Mouse (Mus musculus) lung, embryonic 14.5 days (tissue): ENCODE results near the gene Kdf1. TPM values are rescaled to one million over a fixed set of nuclear protein-coding genes. Genes with fewer than 3 reads are reported as not detected.

Experiments used
- ATAC-seq: fragments of 200-750 bp; cut with Nextera tagmentation; 2 replicates; pipeline ENCODE4 v1.8.0; 2017; ENCODE audit warnings: mild to moderate bottlenecking, moderate TSS enrichment, moderate library complexity; ENCODE audit not compliant: insufficient read depth
- DNase-seq: peaks from one replicate; pipeline ENCODE4 v3.0.0-alpha.2; 2015
- H3K27ac ChIP-seq: fragments of 300-500 bp; sonication (generic); 2 replicates; pipeline ENCODE4 v1.5.1; 2014; ENCODE audit warnings: low read depth, mild to moderate bottlenecking, moderate library complexity
- H3K27me3 ChIP-seq: fragments of 300-500 bp; sonication (generic); 2 replicates; pipeline ENCODE4 v1.6.1; 2014; ENCODE audit warnings: low read length, control low read depth; ENCODE audit not compliant: insufficient read depth
- H3K36me3 ChIP-seq: fragments of 300-500 bp; sonication (generic); 2 replicates; pipeline ENCODE4 v1.6.1; 2014; ENCODE audit warnings: control low read depth; ENCODE audit not compliant: insufficient read depth
- H3K4me1 ChIP-seq: fragments of 300-500 bp; sonication (generic); 2 replicates; pipeline ENCODE4 v1.6.1; 2014; ENCODE audit warnings: antibody characterized with exemption, control low read depth; ENCODE audit not compliant: insufficient read depth
- H3K4me2 ChIP-seq: fragments of 300-500 bp; sonication (generic); 2 replicates; pipeline ENCODE4 v1.6.1; 2014; ENCODE audit warnings: mild to moderate bottlenecking
- H3K4me3 ChIP-seq: fragments of 300-500 bp; sonication (generic); 2 replicates; pipeline ENCODE4 v1.5.1; 2014; ENCODE audit warnings: low read depth, low read length
- H3K9ac ChIP-seq: fragments of 300-500 bp; sonication (generic); 2 replicates; pipeline ENCODE4 v1.6.1; 2014
- H3K9me3 ChIP-seq: fragments of 300-500 bp; sonication (generic); 2 replicates; pipeline ENCODE4 v1.6.1; 2016; ENCODE audit warnings: low read depth, low read length, control low read depth
- CTCF ChIP-seq: IDR thresholded peaks from 2 replicates; pipeline ENCODE4 v1.5.1; 2016; ENCODE audit warnings: antibody characterized with exemption, low read depth
- WGBS: fragments of 180-500 bp; shearing (Covaris S2); extraction: QIAGEN DNeasy Blood & Tissue Kit; methylation state at CpG from one replicate; pipeline ENCODE4 v1.1.7; 2014; 5-methylcytosine and 5-hydroxymethylcytosine counted together
- polyA plus RNA-seq: library from polyadenylated mRNA; unstranded; fragments of >200 nt; fragmentation: Nextera tagmentation; extraction: Ambion mirVana; gene quantifications from 2 replicates; pipeline ENCODE4 v1.2.1, GENCODE M21; 2014

Gene Kdf1
- polyA plus RNA-seq, 1 experiment from 2014 or later: 31.5 TPM

DNA sequence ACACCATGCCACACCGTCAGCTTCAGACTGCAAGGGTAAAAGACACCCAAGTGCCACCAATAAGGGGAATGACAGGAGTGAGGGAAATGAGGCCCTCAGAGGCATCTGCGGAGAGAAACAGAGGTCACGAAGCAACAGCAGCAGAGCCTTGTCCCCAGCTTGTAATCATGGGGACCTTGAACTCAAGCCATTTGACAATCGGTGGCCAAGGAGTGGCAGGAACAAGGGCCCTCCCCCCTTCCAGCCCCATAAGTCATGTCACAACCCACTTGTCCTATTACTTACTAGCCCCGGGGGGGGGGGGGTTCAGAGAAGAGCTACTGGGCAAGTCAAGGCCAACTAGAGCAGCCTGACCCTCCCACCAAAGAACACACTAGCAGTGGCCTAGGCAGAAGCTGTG is 17.9 kb downstream of the Kdf1 start:
- H3K27me3 ChIP-seq: no peaks in the 10 kb centered on the region
- H3K9ac ChIP-seq: no peak overlapping the region
- ATAC-seq (no peak), DNase-seq (no peak)
- H3K9me3 ChIP-seq: no peaks in the 10 kb centered on the region
- H3K27ac ChIP-seq: no peak overlapping the region
- no peak overlapping the region for H3K4me3 ChIP-seq
- peaks cover 96% of the 10 kb centered on the region for H3K36me3 ChIP-seq
- 84% methylated on average over 5 of the region's 5 CpGs for WGBS
- no peak for TF ChIP-seq CTCF
- no peak overlapping the region for H3K4me2 ChIP-seq
- H3K4me1 ChIP-seq: no peaks in the 10 kb centered on the region

DNA sequence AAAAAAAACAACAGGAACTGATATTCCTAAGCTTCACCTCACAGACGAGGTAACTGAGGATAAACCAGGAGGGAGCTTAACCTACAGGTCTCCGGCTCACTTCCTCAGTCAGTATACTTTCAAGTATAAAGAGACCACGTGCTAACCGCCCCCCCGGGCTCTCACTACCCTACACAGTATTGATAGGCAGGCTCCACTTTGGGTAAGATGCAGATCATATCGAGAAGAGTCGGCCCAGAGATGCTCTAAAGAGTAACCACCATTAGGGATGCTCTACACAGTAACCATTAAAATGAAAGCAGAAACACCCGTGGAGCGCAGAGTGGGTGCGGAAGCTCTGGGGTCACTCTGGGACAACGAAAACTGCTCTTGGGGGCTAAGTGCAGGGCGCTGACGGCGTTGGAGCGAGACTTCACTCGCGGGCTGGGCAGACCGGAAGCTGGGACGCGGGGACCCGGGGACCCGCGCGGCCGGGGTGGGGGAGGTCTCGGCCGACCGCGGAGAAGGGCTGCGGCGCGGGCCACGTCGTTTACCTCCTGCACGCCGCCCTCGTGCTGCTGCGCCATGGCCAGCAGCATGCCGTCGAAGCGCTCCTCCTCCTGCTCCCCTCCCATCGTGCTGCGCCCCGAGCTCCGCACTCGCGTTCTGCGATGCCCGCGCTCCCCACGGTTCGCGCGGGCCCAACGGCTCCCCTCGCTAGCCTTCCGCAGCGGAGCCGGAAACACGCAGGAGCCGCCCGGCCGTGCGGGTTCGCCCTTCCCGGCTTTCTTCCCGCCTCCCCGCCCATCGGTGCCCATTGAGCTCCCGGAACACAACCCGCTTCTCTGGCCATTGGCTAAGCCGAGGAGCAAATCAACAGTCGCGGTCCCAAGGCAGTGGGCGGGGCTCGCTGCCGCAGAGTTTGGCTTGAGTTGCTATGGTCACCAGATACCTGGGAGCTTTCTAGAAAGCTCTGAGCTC is 26.8 kb downstream of the Kdf1 start, which contains the start of gene Nudc:
TSS of gene Nudc (minus strand) at position 725 of the 960 bp plus-strand sequence.
- peak within 1 kb of the TSS; percentile 87 for H3K9ac ChIP-seq
- ATAC-seq: peak; percentile 97
- H3K9me3 ChIP-seq: no peaks in the 10 kb centered on the region
- H3K36me3 ChIP-seq: peaks cover 31% of the 10 kb centered on the region
- H3K4me3 ChIP-seq: peak within 1 kb of the TSS; percentile 98
- 0 out of 2 replicates have a peak, but pooled peaks cover 5% of the 10 kb centered on the region for H3K4me1 ChIP-seq
- peak within 1 kb of the TSS; percentile 65 for H3K27ac ChIP-seq
- peak within 1 kb of the TSS; percentile 96 for H3K4me2 ChIP-seq
- under 1% methylated on average over 71 of the region's 77 CpGs for WGBS
- no peak for TF ChIP-seq CTCF
- no peaks in the 10 kb centered on the region for H3K27me3 ChIP-seq
- DNase-seq: peak; percentile 98

DNA sequence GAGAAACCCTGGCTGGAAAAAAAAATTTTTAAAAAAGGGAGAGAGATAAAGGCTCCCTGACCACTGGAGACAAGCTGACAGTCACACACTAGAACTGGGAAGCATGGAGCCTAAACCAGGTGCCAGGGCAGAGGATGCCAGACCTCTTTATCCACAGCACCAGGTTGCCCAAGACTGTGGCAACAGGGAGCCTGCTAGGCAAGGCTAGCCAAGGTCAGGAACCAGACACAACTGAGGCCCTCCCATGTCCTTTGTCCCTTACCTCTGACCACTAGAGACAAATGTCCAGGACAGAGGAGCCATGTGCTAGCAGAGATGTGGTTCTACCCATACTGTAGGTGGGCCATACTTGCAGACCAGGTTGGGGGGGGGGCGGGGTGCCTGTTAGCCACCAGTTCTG is 33.3 kb downstream of the Kdf1 start:
- H3K4me3 ChIP-seq: no peak overlapping the region
- DNase-seq (no peak), ATAC-seq (no peak)
- no peak overlapping the region for H3K9ac ChIP-seq
- no peak overlapping the region for H3K4me2 ChIP-seq
- H3K9me3 ChIP-seq: no peaks in the 10 kb centered on the region
- H3K36me3 ChIP-seq: no peaks in the 10 kb centered on the region
- no peak overlapping the region for H3K27ac ChIP-seq
- no peaks in the 10 kb centered on the region for H3K27me3 ChIP-seq
- no peak for TF ChIP-seq CTCF
- 62% methylated on average over 1 of the region's 1 CpGs for WGBS
- H3K4me1 ChIP-seq: no peaks in the 10 kb centered on the region

DNA sequence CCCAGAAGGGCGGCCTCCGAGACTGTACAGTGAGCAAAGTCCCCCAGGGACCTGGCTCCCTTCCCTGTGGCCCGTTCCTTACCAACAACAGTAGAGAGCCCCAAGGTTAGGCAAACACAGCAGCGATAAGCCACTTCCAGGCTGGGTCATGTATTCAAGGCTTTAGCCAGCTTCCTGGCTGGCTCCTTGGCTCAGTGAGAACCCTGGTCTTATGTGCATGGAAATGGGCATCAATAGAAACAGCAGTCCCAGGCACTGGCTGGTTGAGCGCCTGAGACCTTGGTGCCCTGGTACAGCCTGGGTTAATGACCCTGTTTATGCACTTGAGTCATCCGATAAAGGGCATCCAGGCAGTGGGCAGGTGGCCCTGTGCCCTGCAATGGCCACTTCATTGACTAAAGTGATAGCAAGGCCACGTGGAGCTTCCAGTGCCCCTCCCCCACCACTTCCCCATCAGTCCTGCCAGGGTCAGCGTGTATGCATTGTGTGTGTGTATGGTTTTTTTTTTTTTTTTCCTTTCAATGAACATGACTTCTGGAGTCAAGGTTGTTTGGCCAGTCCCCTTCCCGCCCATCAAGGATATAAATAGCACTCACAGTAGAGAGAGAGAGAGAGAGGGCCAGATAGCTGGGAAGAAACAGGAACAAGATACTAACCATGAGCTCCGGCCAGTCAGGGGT is 34.1 kb downstream of the Kdf1 start, which contains the start of gene Nr0b2:
TSS of gene Nr0b2 (plus strand) at position 609 of the 680 bp plus-strand sequence.
- ATAC-seq (no peak), DNase-seq (no peak)
- Histone ChIP-seq H3K4me3 (no peak within 1 kb of the TSS), H3K27me3 (no peaks in the 10 kb centered on the region), H3K27ac (no peak within 1 kb of the TSS), H3K9ac (no peak within 1 kb of the TSS; the same call in 1 of the 2 replicates), H3K9me3 (no peaks in the 10 kb centered on the region), H3K4me1 (no peaks in the 10 kb centered on the region), H3K4me2 (peak within 1 kb of the TSS; percentile 15; the same call in 1 of the 2 replicates), H3K36me3 (no peaks in the 10 kb centered on the region)
- no peak for TF ChIP-seq CTCF
- WGBS: 53% methylated on average over 10 of the region's 10 CpGs

DNA sequence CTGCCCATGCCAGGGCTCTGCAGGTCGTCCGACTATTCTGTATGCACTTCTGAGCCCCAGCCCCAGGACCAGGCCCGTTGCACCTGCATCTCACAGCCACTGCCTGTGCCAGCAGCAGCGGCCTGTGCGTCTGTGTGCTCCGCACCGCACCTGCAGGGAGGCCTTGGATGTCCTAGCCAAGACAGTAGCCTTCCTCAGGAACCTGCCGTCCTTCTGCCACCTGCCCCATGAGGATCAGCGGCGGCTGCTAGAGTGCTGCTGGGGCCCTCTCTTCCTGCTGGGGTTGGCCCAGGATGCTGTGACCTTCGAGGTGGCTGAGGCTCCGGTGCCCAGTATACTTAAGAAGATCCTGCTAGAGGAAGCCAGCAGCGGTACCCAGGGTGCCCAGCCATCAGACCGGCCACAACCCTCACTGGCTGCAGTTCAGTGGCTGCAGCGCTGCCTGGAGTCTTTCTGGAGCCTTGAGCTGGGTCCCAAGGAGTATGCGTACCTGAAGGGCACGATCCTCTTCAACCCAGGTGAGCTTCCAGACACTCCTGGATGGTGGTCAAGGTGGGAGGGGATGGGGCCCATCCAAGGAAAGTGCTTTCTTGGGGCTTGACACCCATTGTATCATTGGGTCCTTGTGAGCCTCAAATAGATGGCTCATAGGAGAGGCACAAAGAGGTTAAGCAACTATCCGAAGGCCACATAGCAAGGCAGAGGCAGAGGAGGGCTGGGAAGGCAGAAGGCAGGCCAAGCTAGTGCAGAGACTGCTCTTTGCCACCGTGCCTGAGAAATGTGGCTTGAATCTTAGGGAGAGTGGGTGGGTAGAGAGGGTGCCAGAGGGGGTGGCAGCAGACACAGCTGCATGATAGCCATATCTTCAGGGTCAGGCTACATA is 34.9 kb downstream of the Kdf1 start:
- no peak for TF ChIP-seq CTCF
- 67% methylated on average over 19 of the region's 19 CpGs for WGBS
- H3K4me2 ChIP-seq: peak overlapping the region; percentile 15; the same call in 1 of the 2 replicates

DNA sequence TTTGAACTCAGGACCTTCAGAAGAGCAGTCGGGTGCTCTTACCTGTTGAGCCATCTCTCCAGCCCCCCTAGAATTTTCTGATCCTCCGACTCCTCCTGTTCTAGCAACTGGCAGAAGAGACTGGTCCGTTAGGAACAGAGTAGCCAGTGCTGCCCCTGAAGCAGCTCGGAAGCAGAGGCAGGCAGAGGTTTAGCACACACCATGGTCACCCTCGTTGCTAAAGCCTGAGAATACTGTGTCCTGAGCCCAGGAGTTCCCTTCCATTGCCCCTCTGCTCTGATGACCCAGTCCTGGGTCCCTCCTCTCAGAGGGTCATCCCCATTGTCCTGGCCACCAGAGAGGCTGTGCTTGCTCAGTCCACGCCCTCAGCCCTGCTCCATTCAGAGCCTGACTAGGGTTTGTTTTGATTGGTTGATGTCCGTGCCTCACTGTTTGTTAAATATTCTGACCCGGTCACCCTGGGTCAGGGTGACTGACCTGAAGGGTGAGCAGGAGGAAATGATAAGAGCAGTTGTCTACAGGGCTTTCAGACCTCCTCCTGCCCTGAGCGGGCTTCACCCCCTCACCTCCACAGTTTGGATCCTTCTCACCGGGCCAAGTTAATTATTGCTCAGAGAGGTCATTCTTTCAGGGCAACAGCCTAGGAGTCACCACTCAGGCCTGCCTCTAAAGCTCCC is 38.4 kb downstream of the Kdf1 start:
- Histone ChIP-seq H3K27ac (no peak overlapping the region), H3K9me3 (no peaks in the 10 kb centered on the region), H3K36me3 (no peaks in the 10 kb centered on the region), H3K9ac (no peak overlapping the region), H3K4me2 (no peak overlapping the region), H3K27me3 (no peaks in the 10 kb centered on the region), H3K4me3 (no peak overlapping the region), H3K4me1 (no peaks in the 10 kb centered on the region)
- no peak for TF ChIP-seq CTCF
- ATAC-seq (no peak), DNase-seq (no peak)
- 18% methylated on average over 10 of the region's 10 CpGs for WGBS

More for the DNA sequence above, 34.9 kb downstream of the Kdf1 start:
- no peak for DNase-seq
- ATAC-seq: no peak
- Histone ChIP-seq H3K9ac (no peak overlapping the region; the same call in 1 of the 2 replicates), H3K27me3 (no peaks in the 10 kb centered on the region), H3K36me3 (no peaks in the 10 kb centered on the region), H3K4me3 (no peak overlapping the region), H3K27ac (no peak overlapping the region), H3K4me1 (no peaks in the 10 kb centered on the region), H3K9me3 (no peaks in the 10 kb centered on the region)
